Mouse (Mus musculus): ENCODE results near the gene Csrnp1.

GRCm38 (mm10) chr9:119985881-119986574 is 1.6 kb upstream of the Csrnp1 start:
- TF ChIP-seq POLR2A (IDR thresholded peaks at IDR 0.05; ENCODE audit: low read depth, low read length), result no peak
- no peak for TF ChIP-seq CTCF (IDR thresholded peaks at IDR 0.05; ENCODE audit: extremely low read depth, insufficient read depth, insufficient read length, insufficient replicate concordance)
